Mouse (Mus musculus) bone marrow, adult 2 months (tissue): ENCODE measurements around the gene Tnnt2.

Experiments
- CTCF ChIP-seq: fragments of 200-500 bp; IDR thresholded peaks from 2 replicates; pipeline ENCODE4 v1.5.1; 2011; ENCODE audit warnings: low read length, control low read depth; ENCODE audit not compliant: control insufficient read depth, insufficient read depth
- POLR2A ChIP-seq: fragments of 200-500 bp; IDR thresholded peaks from 2 replicates; pipeline ENCODE4 v1.6.1; 2011; ENCODE audit warnings: low read depth, mild to moderate bottlenecking, control low read depth, low read length, borderline replicate concordance; ENCODE audit not compliant: control insufficient read depth

DNA sequence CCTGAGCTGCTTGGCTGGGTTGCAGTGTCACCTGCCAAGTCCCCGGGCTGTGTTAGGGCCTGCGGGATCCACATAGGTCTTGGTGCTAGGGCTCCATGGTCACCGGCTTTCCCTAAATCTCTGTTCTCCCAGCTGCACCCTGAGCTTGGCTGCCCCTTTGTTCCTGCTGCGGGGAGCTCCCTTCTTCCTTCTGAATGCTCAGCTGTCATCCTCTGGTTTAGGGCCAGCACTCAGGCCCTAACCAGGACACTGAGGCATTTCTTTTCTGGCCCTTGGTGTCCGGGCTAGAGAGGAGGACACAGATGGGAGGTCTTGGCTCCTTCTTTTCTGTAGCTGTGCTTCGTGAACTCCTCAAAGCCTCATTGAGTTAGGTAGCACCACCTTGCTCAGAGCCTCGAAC is 14.4 kb upstream of the Tnnt2 start:
- TF ChIP-seq POLR2A (no peak), CTCF (no peak)
